27 mouse cellular contexts compared by ENCODE assay signal in genomic region chr5:139189726-139190125, GRCm38 (mm10). TPM values are rescaled to one million over a fixed set of nuclear protein-coding genes. Genes with fewer than 3 reads are reported as not detected.
"Had no signal": no experiment of that assay in that cellular context is flagged by ENCODE, and none has a peak within 500 bp of the region (broad histone marks: within the 10 kb centered on the region; RNA-seq: fewer than 3 reads in every experiment).

No protein-coding gene starts in this region.

- H3K27me3 ChIP-seq: heart, embryonic 13.5 days; heart, embryonic 15.5 days; hindbrain, embryonic 13.5 days; hindbrain, embryonic 15.5 days; kidney, embryonic 15.5 days; limb, embryonic 13.5 days; limb, embryonic 15.5 days; liver, embryonic 12.5 days had no signal

- H3K27ac ChIP-seq: heart, adult 2 months; heart, embryonic 13.5 days; heart, embryonic 15.5 days; hindbrain, embryonic 13.5 days; hindbrain, embryonic 15.5 days; hindbrain, postnatal 0 days; kidney, embryonic 15.5 days; kidney, postnatal 0 days; limb, embryonic 13.5 days; limb, embryonic 15.5 days; liver, embryonic 12.5 days; liver, embryonic 14.5 days had no signal

- ATAC-seq: hindbrain, postnatal 0 days; intestine, embryonic 16.5 days; liver, embryonic 12.5 days had no signal

- H3K4me3 ChIP-seq: heart, adult 2 months; heart, embryonic 13.5 days; heart, embryonic 15.5 days; hindbrain, embryonic 13.5 days; hindbrain, embryonic 15.5 days; kidney, embryonic 15.5 days; limb, embryonic 13.5 days; limb, embryonic 15.5 days; liver, embryonic 12.5 days had no signal

- H3K4me1 ChIP-seq: heart, embryonic 13.5 days; heart, embryonic 15.5 days; hindbrain, embryonic 13.5 days; hindbrain, embryonic 15.5 days; kidney, embryonic 15.5 days; limb, embryonic 13.5 days; limb, embryonic 15.5 days had no signal

- DNase-seq: gastrocnemius, postnatal 14 days; gastrocnemius, postnatal 36 days; heart, adult 11 months; heart, adult 2 months; heart, postnatal 14 days; heart, postnatal 36 days; kidney, adult 11 months; kidney, adult 2 months; kidney, adult 9 months; kidney, postnatal 14 days; kidney, postnatal 36 days; layer of hippocampus, adult 9-11 months; layer of hippocampus, postnatal 36 days; lung, adult 18-20 months had no signal

- H3K9me3 ChIP-seq: heart, embryonic 13.5 days; heart, embryonic 15.5 days; hindbrain, embryonic 13.5 days; hindbrain, embryonic 15.5 days; kidney, embryonic 15.5 days; limb, embryonic 13.5 days; limb, embryonic 15.5 days; liver, embryonic 12.5 days had no signal

RNA-seq across cellular contexts. Expression of gene Prkar1b, which starts 39.9 kb away (rescaled TPM):
- total RNA-seq: hematopoietic stem cell, adult 5-6 weeks had no signal
